Mouse (Mus musculus): Measurements from ENCODE around the gene Smr3a. TPM values are rescaled to one million over a fixed set of nuclear protein-coding genes. Genes with fewer than 3 reads are reported as not detected.

Gene Smr3a
- not detected for total RNA-seq (2023)

DNA sequence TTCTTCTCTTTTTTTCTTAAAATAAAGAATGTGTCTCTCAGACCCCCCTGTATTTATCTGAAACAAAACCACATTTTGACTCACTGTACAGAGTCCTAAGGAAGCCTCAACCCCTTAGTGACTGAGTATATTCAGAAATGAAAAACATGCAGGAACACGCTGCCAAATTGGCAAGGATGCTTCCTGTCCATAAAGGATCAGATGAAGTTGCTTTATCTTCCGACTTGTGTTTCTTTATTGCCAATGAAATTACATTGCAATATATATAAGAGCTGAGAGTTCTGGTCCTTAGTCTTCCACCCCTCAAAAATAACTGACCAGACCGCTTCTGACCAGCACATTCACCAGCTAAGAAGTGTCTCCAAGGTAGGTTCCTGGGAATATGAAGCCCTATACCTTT, at the start of gene Smr3a:
Gene Smr3a, plus strand, starts transcription at position 301 of the 400 bp plus-strand sequence.

DNA sequence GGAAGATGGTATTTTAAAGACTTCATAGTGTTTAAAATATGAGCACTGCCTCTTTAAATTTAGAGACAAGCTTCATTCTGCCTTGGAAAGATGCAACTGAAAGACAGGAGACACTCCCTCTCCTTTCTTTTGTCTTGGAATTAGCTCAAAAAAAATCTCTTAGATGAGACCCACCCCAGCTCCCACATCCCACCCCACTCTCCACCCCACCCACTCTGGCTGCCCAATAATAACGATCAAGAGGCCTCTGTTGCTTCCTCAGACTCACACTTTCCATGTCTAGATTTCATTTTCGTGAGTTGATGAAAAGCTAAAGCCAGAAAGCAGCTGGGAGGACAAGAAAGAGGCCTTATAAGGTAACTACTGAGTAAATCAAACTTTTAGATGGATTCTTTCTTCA, 33.1 kb upstream of the Smr3a start, which contains the start of the genes 2310003L06Rik and Gm28434:
Gene 2310003L06Rik, plus strand, starts transcription at position 259 of the 400 bp plus-strand sequence.
Gene Gm28434, plus strand, starts transcription at position 317 of the 400 bp plus-strand sequence.

DNA sequence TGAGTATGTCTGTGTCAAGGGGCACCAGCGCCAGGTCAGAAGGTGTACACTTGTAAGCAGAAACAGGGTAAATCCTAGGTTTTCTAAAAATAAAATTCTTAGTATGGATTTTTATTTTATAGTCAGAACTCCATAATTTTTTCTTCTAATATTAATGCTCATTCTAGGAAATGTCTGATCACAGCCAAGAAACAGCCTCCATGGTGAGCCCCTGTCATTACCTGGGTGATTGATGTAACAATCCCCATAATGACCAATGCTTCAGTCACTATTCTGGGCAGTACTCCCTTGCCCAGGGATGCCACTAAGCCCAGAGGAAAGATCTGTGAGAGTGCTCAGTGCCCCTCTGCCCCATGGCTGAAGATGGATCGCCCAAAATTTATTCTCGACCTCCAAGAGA, 23.2 kb upstream of the Smr3a start, which contains the start of gene Cabs1:
Gene Cabs1, plus strand, starts transcription at position 301 of the 400 bp plus-strand sequence.

Other genes starting within 250 kb of the Smr3a start
- gene Csn1s2a, start 228.0 kb upstream of the Smr3a start, total RNA-seq (2023) = not detected
- not detected for gene Csn1s2b, start 194.5 kb upstream of the Smr3a start, total RNA-seq (2023)
- not detected for gene Prr27, start 176.9 kb upstream of the Smr3a start, total RNA-seq (2023)
- gene Odam, start 117.5 kb upstream of the Smr3a start, total RNA-seq (2023) = not detected
- not detected for gene Csn3, start 77.0 kb upstream of the Smr3a start, total RNA-seq (2023)
- not detected for gene 2310003L06Rik, start 33.1 kb upstream of the Smr3a start, total RNA-seq (2023)
- not detected for gene Gm28434, start 33.0 kb upstream of the Smr3a start, total RNA-seq (2023)
- gene Cabs1, start 23.1 kb upstream of the Smr3a start, total RNA-seq (2023) = not detected
- not detected for gene Smr2, start 84.0 kb downstream of the Smr3a start, total RNA-seq (2023)
- not detected for gene Gm11116, start 109.0 kb downstream of the Smr3a start, total RNA-seq (2023)
- gene Gm11115, start 151.6 kb downstream of the Smr3a start, total RNA-seq (2023) = not detected